Mouse (Mus musculus) CD4-positive, CD25-positive, alpha-beta regulatory T cell, adult 4 months (primary cell): ENCODE results near the gene Gm45021. TPM values are rescaled to one million over a fixed set of nuclear protein-coding genes. Genes with fewer than 3 reads are reported as not detected.

Experiments
- polyA plus RNA-seq, 2 experiments: library from polyadenylated mRNA; unstranded; fragments of 100-300 nt; shearing (Covaris generic); gene quantifications; one replicate each; pipeline ENCODE4 v1.2.1; 2017

Gm45021 gene
- polyA plus RNA-seq, 2 experiments from 2014 or later: not detected

Other genes with a start within 250 kb of the Gm45021 start
- 10 to 100 TPM; 11.9 to 22.8 TPM for gene Krba1, start 194.0 kb upstream of the Gm45021 start, polyA plus RNA-seq
- 10 to 100 TPM; 11.4 to 12.6 TPM for gene Zfp467, start 143.8 kb upstream of the Gm45021 start, polyA plus RNA-seq
- under 1 TPM; 0.20 to 0.73 TPM for gene Sspo, start 141.4 kb upstream of the Gm45021 start, polyA plus RNA-seq
- gene Atp6v0e2, start 52.0 kb upstream of the Gm45021 start, polyA plus RNA-seq: not detected
- 10 to 100 TPM; 33.3 to 54.7 TPM for gene Lrrc61, start 34.8 kb upstream of the Gm45021 start, polyA plus RNA-seq
- under 1 TPM in 1 of 2 experiments, not detected in 1; 0.55 TPM for gene Rarres2, start 16.8 kb upstream of the Gm45021 start, polyA plus RNA-seq
- 1 to 10 TPM in 1 of 2 experiments, under 1 TPM in 1; 1.00 to 1.9 TPM for gene Repin1, start 4.3 kb downstream of the Gm45021 start, polyA plus RNA-seq
- gene Gm44965, start 4.3 kb downstream of the Gm45021 start, polyA plus RNA-seq: not detected
- gene Zfp775, start 12.5 kb downstream of the Gm45021 start, polyA plus RNA-seq: 10 to 100 TPM in 1 of 2 experiments, 1 to 10 TPM in 1; 5.8 to 10.0 TPM
- 1 to 10 TPM; 2.7 to 5.2 TPM for gene AI854703, start 37.2 kb downstream of the Gm45021 start, polyA plus RNA-seq
- 100 to 1,000 TPM; 149 to 213 TPM for gene Gimap8, start 57.6 kb downstream of the Gm45021 start, polyA plus RNA-seq
- gene Gimap9, start 86.5 kb downstream of the Gm45021 start, polyA plus RNA-seq: 100 to 1,000 TPM; 302 to 342 TPM
- 1,000 to 10,000 TPM; 1,771 to 1,850 TPM for gene Gimap4, start 94.9 kb downstream of the Gm45021 start, polyA plus RNA-seq
- gene Gimap6, start 118.6 kb downstream of the Gm45021 start, polyA plus RNA-seq: 1,000 to 10,000 TPM; 1,247 to 1,551 TPM
- 10 to 100 TPM; 62.5 to 69.5 TPM for gene Gm28053, start 129.0 kb downstream of the Gm45021 start, polyA plus RNA-seq
- gene Gimap7, start 129.0 kb downstream of the Gm45021 start, polyA plus RNA-seq: 100 to 1,000 TPM; 600 to 617 TPM
- 100 to 1,000 TPM; 342 to 402 TPM for gene Gimap1, start 149.4 kb downstream of the Gm45021 start, polyA plus RNA-seq
- gene Gimap5, start 156.6 kb downstream of the Gm45021 start, polyA plus RNA-seq: 100 to 1,000 TPM; 196 to 256 TPM
- gene Gimap3, start 181.2 kb downstream of the Gm45021 start, polyA plus RNA-seq: 1,000 to 10,000 TPM; 1,659 to 2,511 TPM